Mouse (Mus musculus) embryo, embryonic 11 days (tissue): ENCODE measurements around the gene Vps11.
A peak's percentile ranks its signal among the peaks of the same experiment; 100 is the strongest.
"Not testable (repeated sequence)": the region's sequence is repeated elsewhere in the genome, so short reads cannot be mapped to it uniquely, and the experiment has no call there.

Experiments
- DNase-seq: peaks from one replicate; pipeline ENCODE4 v3.0.0-alpha.2; 2015

Vps11 gene

DNA sequence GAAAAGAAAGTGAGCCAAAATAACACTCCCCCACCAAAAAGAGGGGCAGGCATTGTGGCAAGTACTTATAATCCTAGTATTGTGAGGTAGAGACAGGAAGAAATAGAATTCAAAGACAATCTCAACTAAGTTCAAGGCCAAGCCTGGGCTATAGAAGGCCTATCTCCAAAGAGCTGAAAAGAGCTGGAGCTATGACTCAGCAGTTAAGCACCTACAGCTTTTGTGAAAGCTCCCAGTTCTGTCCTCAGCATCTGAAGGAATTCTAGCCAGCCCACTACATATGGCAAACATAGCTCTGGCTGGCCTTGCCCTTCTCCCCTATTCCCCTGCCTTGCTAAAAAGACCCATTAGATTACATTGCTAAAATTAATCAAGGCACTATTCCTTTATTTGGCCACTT is 11.9 kb upstream of the Vps11 start:
- DNase-seq = no peak

DNA sequence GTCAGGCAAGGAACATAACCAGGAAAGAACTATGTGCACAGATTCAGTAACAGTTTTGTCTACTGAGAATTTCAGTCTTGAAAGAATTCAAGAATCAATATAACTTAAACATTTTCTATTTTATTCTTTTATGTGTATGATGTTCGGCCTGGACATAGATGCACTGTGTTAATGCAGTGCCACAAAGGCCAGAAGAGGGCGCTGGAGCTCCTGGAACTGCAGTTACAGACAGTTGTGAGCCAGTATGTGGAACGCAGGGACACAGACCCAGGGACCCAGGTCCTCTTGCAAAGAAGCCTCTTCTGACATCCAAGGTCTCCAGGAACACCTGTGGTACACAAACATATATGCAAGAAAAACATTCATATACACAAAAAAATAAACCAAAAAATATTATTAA is 3.0 kb upstream of the Vps11 start:
- DNase-seq = peak; percentile 22

GRCm38 (mm10) chr9:44361931-44362330 is 461 bp upstream of the Vps11 start:
- DNase-seq = not testable (repeated sequence)

GRCm38 (mm10) chr9:44357207-44357606 is 4.3 kb downstream of the Vps11 start:
- peak; percentile 60 for DNase-seq

GRCm38 (mm10) chr9:44353142-44353541 is 8.3 kb downstream of the Vps11 start:
- no peak for DNase-seq

- no peak for DNase-seq
Measured at GRCm38 (mm10) chr9:44352337-44352736, 9.1 kb downstream of the Vps11 start.

DNA sequence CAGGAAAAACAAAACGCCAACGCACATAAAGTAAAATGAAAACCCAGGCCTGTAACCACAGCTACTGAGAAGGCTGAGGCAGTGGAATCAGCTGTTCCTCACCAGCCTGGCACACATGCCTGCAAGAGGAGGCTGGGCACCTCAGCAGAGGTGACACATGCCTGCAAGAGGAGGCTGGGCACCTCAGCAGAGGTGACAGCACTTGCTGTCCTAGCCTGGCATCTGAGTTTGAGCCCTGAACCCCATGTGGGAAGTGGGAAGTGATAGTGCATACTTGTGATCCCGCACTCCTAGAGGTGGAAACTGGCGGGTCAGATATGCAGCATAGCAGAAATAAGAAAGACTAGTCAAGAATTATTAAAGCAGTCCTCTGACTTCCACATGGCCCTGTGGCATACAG is 10.1 kb downstream of the Vps11 start:
- DNase-seq = no peak

DNA sequence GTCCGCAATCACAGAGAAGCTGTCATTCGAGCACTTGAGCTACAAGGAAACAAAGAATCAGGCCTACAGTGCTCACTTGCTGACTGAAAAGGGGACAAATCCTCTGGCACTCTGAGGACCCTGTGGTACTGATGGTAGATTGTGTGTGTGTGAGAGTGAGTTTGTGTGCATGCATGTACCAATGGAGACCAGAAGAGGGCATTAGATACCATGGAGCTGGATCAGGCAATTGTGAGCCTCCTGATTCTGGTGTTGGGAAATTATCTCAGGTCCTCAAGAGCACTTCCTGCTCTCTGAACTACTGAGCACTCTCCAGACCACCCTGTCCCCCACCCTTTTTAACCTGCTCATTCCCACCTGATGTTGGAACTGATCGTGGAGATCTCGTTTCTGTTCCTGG is 12.9 kb downstream of the Vps11 start:
- DNase-seq = no peak

GRCm38 (mm10) chr9:44347621-44348020 is 13.8 kb downstream of the Vps11 start:
- DNase-seq = no peak

GRCm38 (mm10) chr9:44347166-44347565 is 14.3 kb downstream of the Vps11 start:
- DNase-seq = no peak

- no peak for DNase-seq
Measured at GRCm38 (mm10) chr9:44345570-44346433, 15.7 kb downstream of the Vps11 start.

- DNase-seq = peak; percentile 93
Measured at GRCm38 (mm10) chr9:44343781-44344421, 17.6 kb downstream of the Vps11 start, which contains the start of gene Hmbs. Gene Hmbs, minus strand, starts transcription at chr9:44344228.

- no peak for DNase-seq
Measured at GRCm38 (mm10) chr9:44343290-44343689, 18.2 kb downstream of the Vps11 start.

DNA sequence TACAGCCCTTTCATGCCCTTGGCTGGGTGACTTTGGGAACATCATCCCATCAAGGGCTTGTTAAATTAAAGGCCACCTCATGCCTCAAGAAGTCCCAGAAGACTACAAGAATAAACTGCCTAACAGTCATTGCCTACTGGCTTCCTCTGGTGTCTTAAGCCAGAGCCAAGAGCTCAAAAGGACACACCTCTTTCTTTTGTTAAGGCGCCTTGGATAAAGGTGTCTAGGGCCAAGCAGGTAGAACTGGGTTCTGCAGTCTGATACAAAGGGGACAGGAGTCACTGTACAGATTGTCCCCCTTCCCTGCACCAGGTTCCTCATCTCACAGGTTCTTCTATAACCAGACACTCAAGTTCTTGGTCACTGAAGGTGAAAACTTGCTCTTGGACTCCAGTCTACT is 18.9 kb downstream of the Vps11 start:
- no peak for DNase-seq

- DNase-seq = no peak
Measured at GRCm38 (mm10) chr9:44342173-44342572, 19.3 kb downstream of the Vps11 start.

GRCm38 (mm10) chr9:44341487-44341886 is 20.0 kb downstream of the Vps11 start:
- no peak for DNase-seq

- DNase-seq = no peak
Measured at GRCm38 (mm10) chr9:44338574-44338973, 22.9 kb downstream of the Vps11 start.

DNA sequence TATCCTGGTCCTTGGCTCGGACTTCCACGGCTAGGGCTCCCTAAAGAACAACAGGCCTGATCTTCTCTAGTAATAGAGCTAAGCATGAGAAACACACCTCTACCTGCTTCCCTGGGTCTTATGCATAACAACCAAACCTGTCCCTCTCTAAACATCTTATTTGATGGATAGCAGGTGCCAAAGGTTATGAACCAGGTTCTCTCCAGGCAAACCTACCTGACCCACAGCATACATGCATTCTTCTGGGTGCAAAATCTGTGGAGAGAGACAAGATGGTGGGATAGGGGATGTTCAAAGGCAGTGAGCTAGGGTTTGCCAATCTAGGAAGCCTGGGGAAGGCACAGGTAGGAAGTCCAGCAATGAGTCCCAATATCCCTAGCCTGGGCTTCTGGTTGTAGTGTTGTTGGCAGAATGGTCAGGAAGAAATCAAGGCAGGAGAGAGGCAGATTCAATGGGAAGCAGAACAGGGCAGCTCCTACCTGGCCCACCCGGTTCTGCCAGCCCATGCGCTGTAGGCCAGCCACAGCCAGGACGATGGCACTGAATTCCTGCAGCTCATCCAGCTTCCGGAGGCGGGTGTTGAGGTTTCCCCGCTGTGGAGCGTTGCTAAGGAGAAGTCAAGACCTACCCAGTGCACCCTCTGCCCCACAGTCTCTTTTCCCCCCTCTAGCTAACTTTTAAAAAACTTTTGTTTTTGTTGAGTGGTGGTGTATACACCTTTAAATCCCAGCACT is 23.9 kb downstream of the Vps11 start:
- DNase-seq = no peak

DNA sequence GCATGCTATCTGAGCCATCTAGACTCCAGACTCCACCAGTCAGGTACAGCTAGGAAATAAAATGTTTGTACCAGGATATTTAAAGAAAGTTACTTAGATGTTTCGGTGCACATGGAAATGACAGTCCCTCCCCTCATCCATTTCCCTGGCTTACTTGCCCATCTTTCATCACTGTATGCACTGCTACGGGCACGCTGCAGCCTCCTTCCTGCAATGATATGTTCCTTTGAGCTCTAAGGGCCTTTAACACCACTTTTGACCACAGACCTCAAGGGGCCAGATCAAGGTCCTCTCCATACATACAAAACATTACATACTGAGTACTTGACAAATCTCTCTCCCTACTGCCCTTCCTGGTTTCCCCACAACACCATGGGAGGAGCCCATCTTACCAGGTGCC is 24.5 kb downstream of the Vps11 start:
- DNase-seq = no peak

DNA sequence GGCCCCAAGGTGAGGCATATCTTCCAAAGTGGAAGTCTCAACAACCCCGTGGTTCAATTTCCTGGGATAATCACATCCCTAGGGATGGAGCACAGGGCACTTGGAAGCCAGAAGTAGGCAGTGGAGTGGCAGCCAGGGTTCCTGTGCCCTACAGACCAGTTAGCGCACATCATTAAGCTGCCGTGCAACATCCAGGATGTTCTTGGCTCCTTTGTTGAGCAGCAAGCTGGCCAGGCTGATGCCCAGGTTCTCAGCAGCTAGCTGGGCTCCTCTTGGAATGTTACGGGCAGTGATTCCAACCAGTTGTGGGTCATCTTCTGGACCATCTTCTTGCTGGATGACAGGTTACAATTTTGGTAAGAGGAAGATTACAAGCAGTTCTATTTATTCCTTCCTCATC is 25.0 kb downstream of the Vps11 start:
- not testable (repeated sequence) for DNase-seq

DNA sequence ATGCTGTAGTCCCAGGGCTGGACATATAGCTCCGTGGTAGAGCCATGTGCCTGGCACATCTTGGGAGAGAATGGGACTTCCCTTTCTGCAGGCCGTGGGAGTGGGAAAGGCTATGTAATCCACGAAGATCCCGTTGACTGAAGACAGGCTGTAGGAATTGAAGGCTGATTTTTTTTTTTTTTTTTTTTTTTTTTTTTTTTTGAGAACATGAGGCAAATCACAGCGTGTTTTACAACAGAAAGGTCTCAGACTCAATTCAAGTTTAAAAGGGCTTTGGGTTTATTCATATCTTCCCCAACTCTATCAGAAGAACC is 25.4 kb downstream of the Vps11 start:
- no peak for DNase-seq

DNA sequence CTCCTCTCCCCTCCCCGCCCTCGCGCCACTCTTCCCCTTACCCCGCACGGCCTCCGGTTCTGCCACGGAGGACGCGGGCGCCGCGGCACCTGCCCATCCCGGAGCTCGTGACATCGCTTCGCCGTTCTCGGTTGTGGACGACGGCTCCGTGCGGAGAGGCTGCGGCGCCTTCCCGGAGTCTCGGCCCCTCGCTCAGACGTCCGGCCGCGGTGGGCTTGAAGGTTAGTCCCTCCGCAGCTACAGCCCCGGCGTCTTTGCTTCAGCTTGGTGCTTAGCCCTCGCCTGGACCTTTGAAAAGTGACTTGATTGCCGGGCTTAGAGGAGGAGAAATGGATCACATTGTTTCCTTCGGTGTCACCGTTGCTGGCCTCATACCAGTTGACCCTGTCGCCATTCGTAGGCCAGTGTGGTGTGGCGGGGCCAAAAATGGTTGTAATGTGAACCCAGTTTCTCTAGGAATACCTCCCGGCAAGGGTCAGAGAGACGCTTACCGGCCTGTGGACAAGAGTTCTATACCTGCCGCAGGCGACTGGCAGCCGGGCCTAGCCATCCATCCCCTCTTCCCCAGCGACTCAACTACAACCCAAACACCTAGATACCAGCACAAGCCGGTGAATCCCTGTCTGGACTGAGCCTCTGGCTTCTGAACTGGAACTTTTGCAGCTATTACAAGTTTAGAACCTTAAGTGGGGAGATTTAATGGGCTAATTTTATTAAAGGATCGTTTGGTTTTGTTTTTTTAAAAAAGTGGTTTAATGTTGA is 26.0 kb downstream of the Vps11 start:
- peak; percentile 59 for DNase-seq
